Mouse (Mus musculus) CD8-positive naive resting alpha-beta T cell, adult 2 months (primary cell): ENCODE measurements around the gene Slc9a1.

Source experiments
- DNase-seq, 2 experiments: peaks; one replicate each; pipeline ENCODE4 v3.0.0; 2022; ENCODE audit warnings: low read depth in 2 of 2, low spot score in 2 of 2

Slc9a1 gene

GRCm38 (mm10) chr4:133432560-133433171 lies 63.2 kb downstream of the Slc9a1 start:
- no peak for DNase-seq

GRCm38 (mm10) chr4:133435921-133436320 lies 66.4 kb downstream of the Slc9a1 start:
- no peak for DNase-seq

- no peak for DNase-seq
These were observed 70.2 kb downstream of the Slc9a1 start for GRCm38 (mm10) chr4:133439460-133440376.

- no peak for DNase-seq
These were observed 70.9 kb downstream of the Slc9a1 start for GRCm38 (mm10) chr4:133440377-133440795.

- DNase-seq, result no peak
These were observed 72.7 kb downstream of the Slc9a1 start for GRCm38 (mm10) chr4:133442194-133442593.

- DNase-seq, result no peak
These were observed 73.6 kb downstream of the Slc9a1 start for GRCm38 (mm10) chr4:133443085-133443484.

- no peak for DNase-seq
These were observed 76.2 kb downstream of the Slc9a1 start for GRCm38 (mm10) chr4:133445727-133446126.

- DNase-seq, result no peak
These were observed 77.9 kb downstream of the Slc9a1 start for GRCm38 (mm10) chr4:133447366-133447765.

GRCm38 (mm10) chr4:133447967-133448366 lies 78.5 kb downstream of the Slc9a1 start:
- DNase-seq, result no peak

- DNase-seq, result no peak
These were observed 79.3 kb downstream of the Slc9a1 start for GRCm38 (mm10) chr4:133448708-133449388.

GRCm38 (mm10) chr4:133449726-133450125 lies 80.2 kb downstream of the Slc9a1 start:
- peak; percentile 33 to 40 for DNase-seq

- peak; percentile 75 to 87 for DNase-seq
These were observed 82.0 kb downstream of the Slc9a1 start for GRCm38 (mm10) chr4:133451536-133451935.

GRCm38 (mm10) chr4:133452433-133452832 lies 82.9 kb downstream of the Slc9a1 start:
- DNase-seq, result no peak

GRCm38 (mm10) chr4:133458044-133458443 lies 88.5 kb downstream of the Slc9a1 start:
- no peak for DNase-seq

- no peak for DNase-seq
These were observed 90.5 kb downstream of the Slc9a1 start for GRCm38 (mm10) chr4:133460006-133460405.

GRCm38 (mm10) chr4:133460796-133461325 lies 91.4 kb downstream of the Slc9a1 start:
- DNase-seq, result no peak

- DNase-seq, result no peak
These were observed 91.9 kb downstream of the Slc9a1 start for GRCm38 (mm10) chr4:133461362-133461761.

- DNase-seq, result no peak
These were observed 93.7 kb downstream of the Slc9a1 start for GRCm38 (mm10) chr4:133463184-133463583.

GRCm38 (mm10) chr4:133468080-133468479 lies 98.6 kb downstream of the Slc9a1 start:
- peak in 1 of 2 experiments; percentile 48 for DNase-seq

- DNase-seq, result no peak
These were observed 99.6 kb downstream of the Slc9a1 start for GRCm38 (mm10) chr4:133469122-133469521.

- DNase-seq, result no peak
These were observed 101.8 kb downstream of the Slc9a1 start for GRCm38 (mm10) chr4:133471135-133471821.
